Mouse (Mus musculus): ENCODE measurements around the gene Trmt44. TPM values are rescaled to one million over a fixed set of nuclear protein-coding genes. Genes with fewer than 3 reads are reported as not detected.

Gene Trmt44
- polyA plus RNA-seq, 1 experiment from 2014 or later: 9.4 TPM

GRCm38 (mm10) chr5:35609381-35609780, 34.5 kb upstream of the Trmt44 start:
- Histone ChIP-seq H3K4me1 (ENCODE audit: control insufficient read depth, insufficient read depth, low read length) (peaks cover 23% of the 10 kb centered on the region), H3K27ac (ENCODE audit: low read length) (0 out of 2 replicates have a peak overlapping the region, but pooled peaks have one; percentile 1), H3K4me3 (ENCODE audit: low read length) (no peak overlapping the region), H3K9me3 (ENCODE audit: control insufficient read depth, low read length) (no peaks in the 10 kb centered on the region), H3K4me2 (ENCODE audit: low read depth, low read length) (no peak overlapping the region), H3K36me3 (ENCODE audit: control insufficient read depth, insufficient read depth, low read length) (no peaks in the 10 kb centered on the region), H3K27me3 (replicated peaks; ENCODE audit: control insufficient read depth, insufficient read depth, low read length) (no peaks in the 10 kb centered on the region), H3K9ac (ENCODE audit: low read depth, low read length) (no peak overlapping the region)
- ATAC-seq: peak; percentile 83
- 17% methylated on average over 12 of the region's 12 CpGs for WGBS

- no peak overlapping the region for H3K9ac ChIP-seq (ENCODE audit: low read depth, low read length)
- ATAC-seq: no peak
- no peaks in the 10 kb centered on the region for H3K27me3 ChIP-seq (replicated peaks; ENCODE audit: control insufficient read depth, insufficient read depth, low read length)
- H3K27ac ChIP-seq (ENCODE audit: low read length): no peak overlapping the region
- no peak overlapping the region for H3K4me3 ChIP-seq (ENCODE audit: low read length)
- H3K4me2 ChIP-seq (ENCODE audit: low read depth, low read length): no peak overlapping the region
- no peaks in the 10 kb centered on the region for H3K9me3 ChIP-seq (ENCODE audit: control insufficient read depth, low read length)
- H3K36me3 ChIP-seq (ENCODE audit: control insufficient read depth, insufficient read depth, low read length): no peaks in the 10 kb centered on the region
- 85% methylated on average over 5 of the region's 5 CpGs for WGBS
- H3K4me1 ChIP-seq (ENCODE audit: control insufficient read depth, insufficient read depth, low read length): peaks cover 23% of the 10 kb centered on the region
Observed at GRCm38 (mm10) chr5:35608559-35608958, 33.7 kb upstream of the Trmt44 start.

GRCm38 (mm10) chr5:35607784-35608183, 32.9 kb upstream of the Trmt44 start:
- 0 out of 2 replicates have a peak overlapping the region, but pooled peaks have one; percentile 5 for H3K9ac ChIP-seq (ENCODE audit: low read depth, low read length)
- H3K9me3 ChIP-seq (ENCODE audit: control insufficient read depth, low read length): no peaks in the 10 kb centered on the region
- no peaks in the 10 kb centered on the region for H3K27me3 ChIP-seq (replicated peaks; ENCODE audit: control insufficient read depth, insufficient read depth, low read length)
- H3K4me1 ChIP-seq (ENCODE audit: control insufficient read depth, insufficient read depth, low read length): peaks cover 23% of the 10 kb centered on the region
- ATAC-seq: 0 out of 2 replicates have a peak, but pooled peaks have one; percentile 54
- no peaks in the 10 kb centered on the region for H3K36me3 ChIP-seq (ENCODE audit: control insufficient read depth, insufficient read depth, low read length)
- WGBS: 67% methylated on average over 6 of the region's 7 CpGs
- H3K4me2 ChIP-seq (ENCODE audit: low read depth, low read length): no peak overlapping the region
- H3K4me3 ChIP-seq (ENCODE audit: low read length): no peak overlapping the region
- H3K27ac ChIP-seq (ENCODE audit: low read length): no peak overlapping the region

GRCm38 (mm10) chr5:35606800-35607199, 31.9 kb upstream of the Trmt44 start:
- Histone ChIP-seq H3K4me1 (ENCODE audit: control insufficient read depth, insufficient read depth, low read length) (peaks cover 23% of the 10 kb centered on the region), H3K9me3 (ENCODE audit: control insufficient read depth, low read length) (no peaks in the 10 kb centered on the region), H3K4me3 (ENCODE audit: low read length) (no peak overlapping the region), H3K36me3 (ENCODE audit: control insufficient read depth, insufficient read depth, low read length) (no peaks in the 10 kb centered on the region), H3K4me2 (ENCODE audit: low read depth, low read length) (no peak overlapping the region), H3K27ac (ENCODE audit: low read length) (no peak overlapping the region), H3K9ac (ENCODE audit: low read depth, low read length) (no peak overlapping the region), H3K27me3 (replicated peaks; ENCODE audit: control insufficient read depth, insufficient read depth, low read length) (no peaks in the 10 kb centered on the region)
- ATAC-seq: no peak
- WGBS: 88% methylated on average over 7 of the region's 7 CpGs

- H3K4me1 ChIP-seq (ENCODE audit: control insufficient read depth, insufficient read depth, low read length): peaks cover 23% of the 10 kb centered on the region
- no peak overlapping the region for H3K4me3 ChIP-seq (ENCODE audit: low read length)
- no peak for ATAC-seq
- H3K4me2 ChIP-seq (ENCODE audit: low read depth, low read length): no peak overlapping the region
- H3K9me3 ChIP-seq (ENCODE audit: control insufficient read depth, low read length): no peaks in the 10 kb centered on the region
- H3K27ac ChIP-seq (ENCODE audit: low read length): no peak overlapping the region
- 83% methylated on average over 7 of the region's 7 CpGs for WGBS
- H3K27me3 ChIP-seq (replicated peaks; ENCODE audit: control insufficient read depth, insufficient read depth, low read length): no peaks in the 10 kb centered on the region
- no peaks in the 10 kb centered on the region for H3K36me3 ChIP-seq (ENCODE audit: control insufficient read depth, insufficient read depth, low read length)
- H3K9ac ChIP-seq (ENCODE audit: low read depth, low read length): no peak overlapping the region
Observed at GRCm38 (mm10) chr5:35605355-35605754, 30.5 kb upstream of the Trmt44 start.

GRCm38 (mm10) chr5:35601526-35601925, 26.7 kb upstream of the Trmt44 start:
- WGBS: 91% methylated on average over 8 of the region's 8 CpGs
- Histone ChIP-seq H3K27me3 (replicated peaks; ENCODE audit: control insufficient read depth, insufficient read depth, low read length) (no peaks in the 10 kb centered on the region), H3K9ac (ENCODE audit: low read depth, low read length) (no peak overlapping the region), H3K4me2 (ENCODE audit: low read depth, low read length) (no peak overlapping the region), H3K9me3 (ENCODE audit: control insufficient read depth, low read length) (0 out of 2 replicates have a peak, but pooled peaks cover 9% of the 10 kb centered on the region), H3K4me1 (ENCODE audit: control insufficient read depth, insufficient read depth, low read length) (no peaks in the 10 kb centered on the region), H3K27ac (ENCODE audit: low read length) (no peak overlapping the region), H3K4me3 (ENCODE audit: low read length) (no peak overlapping the region), H3K36me3 (ENCODE audit: control insufficient read depth, insufficient read depth, low read length) (peaks cover 12% of the 10 kb centered on the region)
- no peak for ATAC-seq

- no peak overlapping the region for H3K9ac ChIP-seq (ENCODE audit: low read depth, low read length)
- H3K27me3 ChIP-seq (replicated peaks; ENCODE audit: control insufficient read depth, insufficient read depth, low read length): no peaks in the 10 kb centered on the region
- peaks cover 12% of the 10 kb centered on the region for H3K36me3 ChIP-seq (ENCODE audit: control insufficient read depth, insufficient read depth, low read length)
- no peak overlapping the region for H3K4me3 ChIP-seq (ENCODE audit: low read length)
- H3K27ac ChIP-seq (ENCODE audit: low read length): no peak overlapping the region
- no peak overlapping the region for H3K4me2 ChIP-seq (ENCODE audit: low read depth, low read length)
- H3K4me1 ChIP-seq (ENCODE audit: control insufficient read depth, insufficient read depth, low read length): no peaks in the 10 kb centered on the region
- no peak for ATAC-seq
- 0 out of 2 replicates have a peak, but pooled peaks cover 9% of the 10 kb centered on the region for H3K9me3 ChIP-seq (ENCODE audit: control insufficient read depth, low read length)
- 81% methylated on average over 11 of the region's 11 CpGs for WGBS
Observed at GRCm38 (mm10) chr5:35600233-35600632, 25.4 kb upstream of the Trmt44 start.

GRCm38 (mm10) chr5:35596169-35597160, 21.6 kb upstream of the Trmt44 start:
- no peak overlapping the region for H3K9ac ChIP-seq (ENCODE audit: low read depth, low read length)
- peaks cover 21% of the 10 kb centered on the region for H3K36me3 ChIP-seq (ENCODE audit: control insufficient read depth, insufficient read depth, low read length)
- no peaks in the 10 kb centered on the region for H3K27me3 ChIP-seq (replicated peaks; ENCODE audit: control insufficient read depth, insufficient read depth, low read length)
- H3K4me2 ChIP-seq (ENCODE audit: low read depth, low read length): no peak overlapping the region
- H3K9me3 ChIP-seq (ENCODE audit: control insufficient read depth, low read length): 0 out of 2 replicates have a peak, but pooled peaks cover 9% of the 10 kb centered on the region
- no peak overlapping the region for H3K4me3 ChIP-seq (ENCODE audit: low read length)
- 73% methylated on average over 18 of the region's 18 CpGs for WGBS
- H3K27ac ChIP-seq (ENCODE audit: low read length): no peak overlapping the region
- ATAC-seq: peak; percentile 14; the same call in 1 of the 2 replicates
- no peaks in the 10 kb centered on the region for H3K4me1 ChIP-seq (ENCODE audit: control insufficient read depth, insufficient read depth, low read length)

- 0 out of 2 replicates have a peak, but pooled peaks cover 12% of the 10 kb centered on the region for H3K9me3 ChIP-seq (ENCODE audit: control insufficient read depth, low read length)
- no peak overlapping the region for H3K4me2 ChIP-seq (ENCODE audit: low read depth, low read length)
- no peak overlapping the region for H3K9ac ChIP-seq (ENCODE audit: low read depth, low read length)
- H3K27me3 ChIP-seq (replicated peaks; ENCODE audit: control insufficient read depth, insufficient read depth, low read length): no peaks in the 10 kb centered on the region
- 23% methylated on average over 4 of the region's 4 CpGs for WGBS
- H3K4me3 ChIP-seq (ENCODE audit: low read length): no peak overlapping the region
- H3K27ac ChIP-seq (ENCODE audit: low read length): no peak overlapping the region
- peak; percentile 47; the same call in 1 of the 2 replicates for ATAC-seq
- H3K4me1 ChIP-seq (ENCODE audit: control insufficient read depth, insufficient read depth, low read length): no peaks in the 10 kb centered on the region
- peaks cover 26% of the 10 kb centered on the region for H3K36me3 ChIP-seq (ENCODE audit: control insufficient read depth, insufficient read depth, low read length)
Observed at GRCm38 (mm10) chr5:35595706-35596105, 20.8 kb upstream of the Trmt44 start.
